Mouse (Mus musculus) bone marrow, adult 2 months (tissue): ENCODE data around the gene Olfr325. TPM values are rescaled to one million over a fixed set of nuclear protein-coding genes. Genes with fewer than 3 reads are reported as not detected.

Experiments
- H3K27ac ChIP-seq: fragments of 200-500 bp; 2 replicates; pipeline ENCODE4 v1.5.1; 2012; ENCODE audit warnings: low read depth, mild to moderate bottlenecking, control low read depth, inconsistent platforms, low read length; ENCODE audit not compliant: control insufficient read depth, poor library complexity, insufficient read depth
- H3K4me1 ChIP-seq: fragments of 200-500 bp; 2 replicates; pipeline ENCODE4 v1.6.1; 2011; ENCODE audit warnings: low read length; ENCODE audit not compliant: control insufficient read depth, insufficient read depth
- H3K4me3 ChIP-seq: fragments of 200-500 bp; replicated peaks from 2 replicates; pipeline ENCODE3; 2011; ENCODE audit warnings: mild to moderate bottlenecking, low read depth, low read length, control low read depth; ENCODE audit not compliant: control insufficient read depth
- CTCF ChIP-seq: fragments of 200-500 bp; IDR thresholded peaks from 2 replicates; pipeline ENCODE4 v1.5.1; 2011; ENCODE audit warnings: low read length, control low read depth; ENCODE audit not compliant: control insufficient read depth, insufficient read depth
- POLR2A ChIP-seq: fragments of 200-500 bp; IDR thresholded peaks from 2 replicates; pipeline ENCODE4 v1.6.1; 2011; ENCODE audit warnings: low read depth, mild to moderate bottlenecking, control low read depth, low read length, borderline replicate concordance; ENCODE audit not compliant: control insufficient read depth
- WGBS: fragments of 180-500 bp; shearing (Covaris S2); methylation state at CpG from one replicate; pipeline ENCODE4 v1.1.7; 2018; 5-methylcytosine and 5-hydroxymethylcytosine counted together
- polyA plus RNA-seq: library from polyadenylated mRNA; stranded (reverse); fragments of >200 nt; gene quantifications from 2 replicates; pipeline ENCODE4 v1.2.4, GENCODE M21; 2011; ENCODE audit warnings: low replicate concordance; ENCODE audit not compliant: missing spikeins, insufficient read depth, insufficient read length

Gene Olfr325
- polyA plus RNA-seq, 1 experiment, result not detected

DNA sequence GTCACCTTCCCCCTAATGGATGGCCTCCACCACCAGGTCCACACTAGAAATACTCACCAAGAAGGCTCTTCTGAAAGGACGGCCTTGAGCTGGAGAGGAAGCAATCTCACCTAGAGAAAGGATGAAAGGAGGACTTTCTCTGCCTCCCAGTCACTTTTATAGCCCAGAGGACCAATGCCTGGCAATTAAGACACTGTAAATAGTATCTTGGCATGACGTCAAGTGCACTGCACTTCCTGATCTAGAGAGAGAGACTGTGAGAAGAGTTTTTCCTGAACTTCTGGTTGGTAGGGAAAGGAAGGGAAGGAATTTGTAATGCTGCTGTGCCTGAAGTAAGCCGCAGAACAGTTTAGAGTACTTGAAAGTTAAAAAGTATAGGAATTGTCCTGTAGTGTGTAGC, 35.8 kb downstream of the Olfr325 start:
- no peak for TF ChIP-seq CTCF
- TF ChIP-seq POLR2A, result no peak
- 50% methylated on average over 3 of the region's 3 CpGs for WGBS
- H3K27ac ChIP-seq, result no peak overlapping the region
- no peaks in the 10 kb centered on the region for H3K4me1 ChIP-seq
- H3K4me3 ChIP-seq, result no peak overlapping the region

DNA sequence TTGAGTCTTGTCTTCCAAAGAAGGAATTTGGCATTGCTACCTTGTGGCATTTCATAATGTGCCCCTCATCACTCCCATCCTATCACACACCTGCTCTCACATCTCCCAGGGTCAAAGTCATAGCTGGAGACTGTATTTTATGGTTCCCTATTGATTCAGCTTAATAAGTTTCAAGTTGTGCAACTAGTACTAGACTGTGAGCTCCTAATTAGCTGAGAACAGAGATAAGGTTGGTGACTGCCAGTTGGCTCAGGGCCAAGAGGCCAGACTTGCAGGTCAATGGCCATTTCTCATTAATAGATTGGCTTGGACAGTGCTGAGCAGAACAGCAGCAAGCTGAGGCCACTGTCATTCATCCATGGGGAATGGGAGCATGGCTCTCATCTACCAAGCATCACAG, 37.0 kb downstream of the Olfr325 start:
- no peak for TF ChIP-seq POLR2A
- no peak for TF ChIP-seq CTCF
- Histone ChIP-seq H3K4me3 (no peak overlapping the region), H3K4me1 (no peaks in the 10 kb centered on the region), H3K27ac (no peak overlapping the region)

DNA sequence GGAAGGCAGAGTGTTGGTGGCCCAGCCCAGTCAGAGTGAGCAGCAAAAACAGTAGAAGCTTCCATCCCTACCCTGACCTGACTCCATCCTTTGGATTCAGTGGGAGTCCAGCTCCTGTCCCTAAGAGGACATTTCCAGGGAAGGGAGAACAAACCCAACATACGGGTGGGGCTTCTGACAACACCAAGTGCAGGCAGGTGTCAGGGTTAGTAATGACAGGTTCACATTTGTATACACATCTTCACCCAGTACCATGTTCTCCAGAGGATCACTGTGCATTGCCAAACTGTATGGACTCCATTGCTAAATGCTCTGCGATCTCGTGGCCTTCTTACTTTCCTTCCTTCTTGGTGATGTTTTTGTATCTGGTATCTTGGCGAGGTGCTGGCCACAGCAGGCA, 38.4 kb downstream of the Olfr325 start, which contains the start of gene 2210407C18Rik:
Gene 2210407C18Rik, minus strand, starts transcription at position 101 of the 400 bp plus-strand sequence.
- TF ChIP-seq POLR2A, result no peak
- no peak for TF ChIP-seq CTCF
- 75% methylated on average over 4 of the region's 4 CpGs for WGBS
- no peak within 1 kb of the TSS for H3K4me3 ChIP-seq
- H3K4me1 ChIP-seq, result no peaks in the 10 kb centered on the region
- H3K27ac ChIP-seq, result no peak within 1 kb of the TSS

DNA sequence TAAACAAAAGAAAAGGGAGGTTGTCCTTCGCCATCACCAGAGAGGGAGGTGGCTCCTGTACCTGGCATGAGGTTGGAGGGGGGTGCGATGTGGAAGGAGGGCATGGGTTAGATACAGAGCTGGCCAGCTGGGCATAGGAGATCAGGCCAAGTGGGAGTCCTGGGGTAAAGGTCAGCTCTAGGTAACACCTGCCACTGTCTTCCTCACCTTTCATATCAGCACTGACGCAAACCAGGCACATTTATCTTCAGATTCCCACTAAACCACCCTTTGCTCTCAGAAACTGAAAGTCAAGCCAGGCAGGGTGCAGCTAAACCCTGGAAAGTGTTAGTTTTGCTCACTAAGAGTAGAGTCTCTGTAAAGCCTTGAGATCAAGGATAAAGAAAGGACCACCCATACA, 40.8 kb downstream of the Olfr325 start:
- 76% methylated on average over 3 of the region's 3 CpGs for WGBS
- H3K27ac ChIP-seq, result no peak overlapping the region
- TF ChIP-seq CTCF (no peak), POLR2A (no peak)

DNA sequence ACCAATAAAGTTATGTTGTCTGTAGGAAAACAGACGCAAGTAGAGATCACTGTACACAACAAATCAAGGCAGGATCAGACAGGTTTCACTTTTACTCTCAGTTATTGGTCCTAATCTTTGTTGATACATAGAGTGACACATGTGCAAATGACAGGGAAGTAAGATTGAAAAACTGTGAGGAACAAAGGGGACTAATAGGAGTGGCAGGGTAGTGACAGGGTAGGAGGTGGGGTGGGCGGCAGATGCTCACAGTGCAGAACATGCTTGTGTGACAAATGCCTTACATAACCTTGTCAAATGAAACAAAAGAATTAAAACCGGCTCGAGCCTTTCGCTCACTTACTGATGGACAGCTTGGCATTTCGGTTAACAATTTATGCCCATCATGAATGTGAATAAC, 41.3 kb downstream of the Olfr325 start:
- WGBS, result 79% methylated on average over 6 of the region's 6 CpGs

More for the DNA sequence above, 40.8 kb downstream of the Olfr325 start:
- Histone ChIP-seq H3K4me1 (no peaks in the 10 kb centered on the region), H3K4me3 (no peak overlapping the region)

DNA sequence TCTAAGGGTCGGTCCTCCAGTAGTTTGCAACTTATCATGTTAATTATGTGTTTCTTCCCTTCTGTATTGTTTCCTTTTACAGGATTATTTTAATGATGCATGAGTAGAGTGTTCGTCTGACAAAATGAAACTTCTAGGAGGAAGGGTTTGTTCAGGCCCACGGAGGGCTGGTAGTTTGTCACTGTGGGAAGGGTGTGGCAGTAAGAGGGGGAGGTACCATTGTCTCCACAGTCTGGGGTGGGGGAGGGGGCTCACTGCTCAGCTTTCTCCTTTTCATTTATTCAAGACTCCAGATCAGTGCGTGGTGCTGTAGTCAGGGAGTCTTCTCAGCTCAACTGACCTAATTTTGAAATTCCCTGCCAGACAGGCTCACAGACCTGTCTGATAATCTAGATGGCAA, 48.6 kb downstream of the Olfr325 start:
- H3K4me3 ChIP-seq, result no peak overlapping the region
- H3K27ac ChIP-seq, result no peak overlapping the region
- H3K4me1 ChIP-seq, result no peaks in the 10 kb centered on the region; the same call in 1 of the 2 replicates
- 35% methylated on average over 4 of the region's 4 CpGs for WGBS
- no peak for TF ChIP-seq CTCF
- TF ChIP-seq POLR2A, result no peak

More for the DNA sequence above, 41.3 kb downstream of the Olfr325 start:
- Histone ChIP-seq H3K27ac (no peak overlapping the region), H3K4me1 (no peaks in the 10 kb centered on the region), H3K4me3 (no peak overlapping the region)
- TF ChIP-seq CTCF, result no peak
- TF ChIP-seq POLR2A, result no peak

DNA sequence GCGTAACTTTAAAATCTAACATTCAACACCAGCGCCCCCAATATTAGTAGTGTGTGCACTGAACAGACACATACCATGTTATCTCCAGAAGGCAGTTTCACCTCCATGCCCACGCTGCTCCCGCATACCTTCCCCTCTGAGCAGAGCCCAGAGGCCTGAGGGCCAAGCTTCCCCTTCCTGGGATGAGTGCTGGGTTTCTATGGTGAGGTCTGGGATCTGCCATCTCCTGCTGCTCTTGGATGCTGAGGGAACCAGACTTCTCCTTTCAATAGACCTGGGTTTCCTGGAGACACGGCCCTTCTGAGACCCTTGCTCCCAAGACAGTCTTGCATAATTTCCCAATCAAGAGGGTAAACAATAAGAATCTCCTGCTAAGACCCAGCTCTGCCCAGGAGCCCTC, 52.9 kb downstream of the Olfr325 start, which contains the start of gene Olfr323:
Gene Olfr323, minus strand, starts transcription at position 101 of the 400 bp plus-strand sequence.
- Histone ChIP-seq H3K4me1 (no peaks in the 10 kb centered on the region; the same call in 1 of the 2 replicates), H3K27ac (no peak within 1 kb of the TSS), H3K4me3 (no peak within 1 kb of the TSS)
- whole genome bisulfite sequencing, result 67% methylated on average over 5 of the region's 5 CpGs
- TF ChIP-seq POLR2A, result no peak
- no peak for TF ChIP-seq CTCF

Other genes starting within 250 kb of the Olfr325 start
- 20.1 and 39.4 TPM in 2 replicates for gene Zfp672, start 247.4 kb upstream of the Olfr325 start, polyA plus RNA-seq
- 12.6 and 17.7 TPM in 2 replicates for gene Sh3bp5l, start 247.0 kb upstream of the Olfr325 start, polyA plus RNA-seq
- not detected in 2 replicates for gene Lypd8, start 198.7 kb upstream of the Olfr325 start, polyA plus RNA-seq
- gene 1810065E05Rik, start 156.6 kb upstream of the Olfr325 start, polyA plus RNA-seq, result not detected in 2 replicates
- not detected in 2 replicates for gene Gm12253, start 145.2 kb upstream of the Olfr325 start, polyA plus RNA-seq
- gene Lypd9, start 124.8 kb upstream of the Olfr325 start, polyA plus RNA-seq, result not detected in 2 replicates
- not detected in 2 replicates for gene Olfr30, start 115.5 kb upstream of the Olfr325 start, polyA plus RNA-seq
- not detected in 2 replicates for gene Olfr332, start 85.2 kb upstream of the Olfr325 start, polyA plus RNA-seq
- gene Olfr331, start 75.2 kb upstream of the Olfr325 start, polyA plus RNA-seq, result not detected in 2 replicates
- gene Olfr330, start 42.9 kb upstream of the Olfr325 start, polyA plus RNA-seq, result not detected in 2 replicates
- not detected in 2 replicates for gene Olfr329-ps, start 31.3 kb upstream of the Olfr325 start, polyA plus RNA-seq
- not detected in 2 replicates for gene Olfr328, start 22.1 kb upstream of the Olfr325 start, polyA plus RNA-seq
- gene Olfr224, start 7.2 kb upstream of the Olfr325 start, polyA plus RNA-seq, result not detected in 2 replicates
- gene Olfr324, start 17.4 kb downstream of the Olfr325 start, polyA plus RNA-seq, result not detected in 2 replicates
- not detected in 2 replicates for gene 2210407C18Rik, start 38.3 kb downstream of the Olfr325 start, polyA plus RNA-seq
- not detected in 2 replicates for gene Olfr323, start 52.8 kb downstream of the Olfr325 start, polyA plus RNA-seq
- gene Trim58, start 62.7 kb downstream of the Olfr325 start, polyA plus RNA-seq, result 24.8 and 27.5 TPM in 2 replicates
- gene Olfr322, start 81.1 kb downstream of the Olfr325 start, polyA plus RNA-seq, result 0.77 TPM in 1 of 2 replicates, not detected in the other
- not detected in 2 replicates for gene Olfr320, start 103.4 kb downstream of the Olfr325 start, polyA plus RNA-seq
- gene Olfr319, start 121.4 kb downstream of the Olfr325 start, polyA plus RNA-seq, result not detected in 2 replicates
- not detected in 2 replicates for gene Olfr318, start 146.3 kb downstream of the Olfr325 start, polyA plus RNA-seq
- not detected in 2 replicates for gene Olfr317, start 161.5 kb downstream of the Olfr325 start, polyA plus RNA-seq
- gene Olfr316, start 175.0 kb downstream of the Olfr325 start, polyA plus RNA-seq, result not detected in 2 replicates
- not detected in 2 replicates for gene Olfr315, start 195.5 kb downstream of the Olfr325 start, polyA plus RNA-seq
- gene Olfr314, start 205.2 kb downstream of the Olfr325 start, polyA plus RNA-seq, result not detected in 2 replicates
- gene Fam183b, start 224.2 kb downstream of the Olfr325 start, polyA plus RNA-seq, result not detected in 2 replicates
- not detected in 2 replicates for gene Olfr313, start 237.3 kb downstream of the Olfr325 start, polyA plus RNA-seq